ENCODE assay signal across 26 mouse cellular contexts in genomic region chr16:97991517-97991916, GRCm38 (mm10). TPM values are rescaled to one million over a fixed set of nuclear protein-coding genes. Genes with fewer than 3 reads are reported as not detected.
DNase-seq lines count a peak whose midpoint lies in the region; ATAC-seq and TF ChIP-seq lines count a peak whose summit lies in the region.
"Had no signal": no experiment of that assay in that cellular context is flagged by ENCODE, and none has a peak within 500 bp of the region (broad histone marks: within the 10 kb centered on the region; RNA-seq: fewer than 3 reads in every experiment).

No protein-coding gene starts in this region.

- no peak for DNase-seq in heart, adult 2 months
- no peak for DNase-seq in heart, embryonic 10.5 days (ENCODE audit: low spot score)
- DNase-seq in liver, adult 2 months (ENCODE audit: extremely low read depth, low read depth, low spot score) = peak; percentile 23
- no peak for DNase-seq in liver
- DNase-seq in CH12.LX (ENCODE audit: extremely low read depth) = no peak
- DNase-seq in thymus, postnatal 4 days = no peak
- DNase-seq in right cerebral cortex, adult 18-20 months = no peak
- DNase-seq: adrenal gland, postnatal 14 days; cerebellum, adult 2 months; cerebellum, postnatal 25 days; kidney, adult 11 months; kidney, postnatal 14 days; layer of hippocampus, postnatal 36 days; lung, embryonic 14.5 days; lung, postnatal 36 days; thymus, adult 18-20 months; thymus, postnatal 36 days had no signal

- TF ChIP-seq CTCF in heart, adult 2 months (IDR thresholded peaks at IDR 0.05) = peak; percentile 54
- TF ChIP-seq CTCF in liver, adult 2 months (IDR thresholded peaks at IDR 0.05; ENCODE audit: low read depth, low read length) = no peak
- TF ChIP-seq CTCF in CH12.LX (conservative IDR thresholded peaks at IDR 0.05 in 1 of 2, IDR thresholded peaks at IDR 0.05 in 1 of 2; ENCODE audit: low read depth in 2 of 2, low read length in 2 of 2) = peak in 1 of 2 experiments; percentile 45; a peak in 2 of 4 replicates

- no peak overlapping the region for H3K9ac ChIP-seq in heart, adult 2 months (ENCODE audit: low read depth, low read length)
- H3K9ac ChIP-seq in liver, adult 2 months (ENCODE audit: low read depth, low read length) = no peak overlapping the region
- H3K9ac ChIP-seq in CH12.LX (ENCODE audit: insufficient read depth, low read depth) = no peak overlapping the region
- H3K9ac ChIP-seq: embryonic facial prominence, embryonic 12.5 days; forebrain, embryonic 12.5 days; heart, embryonic 13.5 days; hindbrain, embryonic 12.5 days; lung, embryonic 14.5 days; midbrain, embryonic 15.5 days; neural tube, embryonic 12.5 days; stomach, embryonic 15.5 days had no signal

- H3K36me3 ChIP-seq in heart, adult 2 months (ENCODE audit: control insufficient read depth, insufficient read depth, low read length) = no peaks in the 10 kb centered on the region; the same call in 1 of the 2 replicates
- no peaks in the 10 kb centered on the region for H3K36me3 ChIP-seq in heart, embryonic 10.5 days
- H3K36me3 ChIP-seq in liver, adult 2 months (ENCODE audit: control insufficient read depth, insufficient read depth, low read length) = no peaks in the 10 kb centered on the region
- no peaks in the 10 kb centered on the region for H3K36me3 ChIP-seq in CH12.LX (replicated peaks in 1 of 2; ENCODE audit: control insufficient read depth in 1 of 2, insufficient read depth in 1 of 2, low read length in 1 of 2)
- H3K36me3 ChIP-seq: embryonic facial prominence, embryonic 12.5 days; forebrain, embryonic 12.5 days; heart, embryonic 13.5 days; hindbrain, embryonic 12.5 days; midbrain, embryonic 15.5 days; neural tube, embryonic 12.5 days; stomach, embryonic 15.5 days had no signal

- ATAC-seq in megakaryocyte progenitor cell, adult 5-6 weeks (replicated peaks; ENCODE audit: poor library complexity) = peak; percentile 52; the same call in 1 of the 2 replicates
- ATAC-seq: activated CD4-positive, CD25-positive, alpha-beta regulatory T cell, adult 4 months; midbrain, embryonic 15.5 days had no signal

- no peak overlapping the region for H3K4me3 ChIP-seq in heart, adult 2 months
- no peak overlapping the region for H3K4me3 ChIP-seq in heart, embryonic 10.5 days
- no peak overlapping the region for H3K4me3 ChIP-seq in liver, adult 2 months (ENCODE audit: insufficient read depth, low read depth, low read length)
- no peak overlapping the region for H3K4me3 ChIP-seq in CH12.LX (replicated peaks in 1 of 3; ENCODE audit: low read depth in 2 of 3, low read length in 2 of 3, poor library complexity in 1 of 3)
- H3K4me3 ChIP-seq: embryonic facial prominence, embryonic 12.5 days; forebrain, embryonic 12.5 days; heart, embryonic 13.5 days; hindbrain, embryonic 12.5 days; midbrain, embryonic 15.5 days; neural tube, embryonic 12.5 days; stomach, embryonic 15.5 days had no signal

- TF ChIP-seq POLR2A in heart, adult 2 months (IDR thresholded peaks at IDR 0.05; ENCODE audit: insufficient read depth, low read depth, low read length) = no peak
- TF ChIP-seq POLR2A in liver, adult 2 months (IDR thresholded peaks at IDR 0.05; ENCODE audit: extremely low read depth, insufficient read depth, low read length) = no peak
- no peak for TF ChIP-seq POLR2A in CH12.LX (IDR thresholded peaks at IDR 0.05; ENCODE audit: low read depth, low read length)

- in situ Hi-C loops in CH12.LX (cut with MboI; ENCODE audit: low pct_ligation_motif_present, low pct_unique_long_range_greater_than_20kb, low sequenced_read_pairs) = no loop called here

- H3K27ac ChIP-seq in heart, adult 2 months = no peak overlapping the region
- H3K27ac ChIP-seq in heart, embryonic 10.5 days = no peak overlapping the region
- H3K27ac ChIP-seq in liver, adult 2 months (replicated peaks; ENCODE audit: insufficient read depth, low read depth, low read length) = no peak overlapping the region
- H3K27ac ChIP-seq in CH12.LX (ENCODE audit: insufficient read depth, low read depth) = no peak overlapping the region
- H3K27ac ChIP-seq: embryonic facial prominence, embryonic 12.5 days; forebrain, embryonic 12.5 days; heart, embryonic 13.5 days; hindbrain, embryonic 12.5 days; midbrain, embryonic 15.5 days; neural tube, embryonic 12.5 days; stomach, embryonic 15.5 days had no signal

- H3K79me2 ChIP-seq in heart, adult 2 months (replicated peaks; ENCODE audit: control insufficient read depth, insufficient read depth, low read length) = no peaks in the 10 kb centered on the region
- no peaks in the 10 kb centered on the region for H3K79me2 ChIP-seq in liver, adult 2 months (ENCODE audit: control insufficient read depth, insufficient read depth, low read length)
- no peaks in the 10 kb centered on the region for H3K79me2 ChIP-seq in CH12.LX (replicated peaks; ENCODE audit: control insufficient read depth, extremely low read depth, insufficient read depth, poor library complexity, severe bottlenecking)

- WGBS in heart, adult 2 months = 77% methylated on average over 2 of the region's 2 CpGs
- WGBS in heart, embryonic 10.5 days = 78% methylated on average over 2 of the region's 2 CpGs
- 86% methylated on average over 2 of the region's 2 CpGs for WGBS in liver, adult 2 months

- H3K27me3 ChIP-seq in heart, adult 2 months (ENCODE audit: control insufficient read depth, insufficient read depth, low read length) = no peaks in the 10 kb centered on the region
- H3K27me3 ChIP-seq in heart, embryonic 10.5 days (ENCODE audit: insufficient read depth, poor library complexity, severe bottlenecking) = no peaks in the 10 kb centered on the region
- H3K27me3 ChIP-seq in liver, adult 2 months (ENCODE audit: control insufficient read depth, insufficient read depth, low read length) = no peaks in the 10 kb centered on the region
- H3K27me3 ChIP-seq in CH12.LX (replicated peaks) = peaks cover 1% of the 10 kb centered on the region
- H3K27me3 ChIP-seq: embryonic facial prominence, embryonic 12.5 days; heart, embryonic 13.5 days; hindbrain, embryonic 12.5 days; midbrain, embryonic 15.5 days; neural tube, embryonic 12.5 days; stomach, embryonic 15.5 days had no signal

- H3K9me3 ChIP-seq in heart, embryonic 10.5 days = no peaks in the 10 kb centered on the region
- no peaks in the 10 kb centered on the region for H3K9me3 ChIP-seq in CH12.LX (replicated peaks; ENCODE audit: low read length)
- H3K9me3 ChIP-seq: forebrain, embryonic 12.5 days; heart, embryonic 13.5 days; hindbrain, embryonic 12.5 days; midbrain, embryonic 15.5 days; neural tube, embryonic 12.5 days; stomach, embryonic 15.5 days had no signal

- peak; percentile 43 for TF ChIP-seq RAD21 in CH12.LX (IDR thresholded peaks at IDR 0.05; ENCODE audit: low read depth, low read length)

- no peak for TF ChIP-seq EP300 in heart, adult 2 months (IDR thresholded peaks at IDR 0.05; ENCODE audit: insufficient read depth, low read depth, low read length)
- no peak for TF ChIP-seq EP300 in CH12.LX (IDR thresholded peaks at IDR 0.05; ENCODE audit: low read length)

- no peak overlapping the region for H3K4me2 ChIP-seq in CH12.LX (ENCODE audit: insufficient read depth, low read depth, poor library complexity, severe bottlenecking)
- H3K4me2 ChIP-seq: embryonic facial prominence, embryonic 12.5 days; forebrain, embryonic 12.5 days; heart, embryonic 13.5 days; hindbrain, embryonic 12.5 days; lung, embryonic 14.5 days; midbrain, embryonic 15.5 days; neural tube, embryonic 12.5 days; stomach, embryonic 15.5 days had no signal

- dilution Hi-C loops in CH12.LX (cut with MboI; ENCODE audit: extremely low pct_ligation_motif_present, extremely low pct_unique_long_range_greater_than_20kb, low sequenced_read_pairs) = no loop called here

- intact Hi-C loops in heart, adult 2 months (cut with DNase I) = no loop called here

- H3K4me1 ChIP-seq in heart, adult 2 months (ENCODE audit: control insufficient read depth, insufficient read depth, low read length) = peaks cover 3% of the 10 kb centered on the region
- peaks cover 9% of the 10 kb centered on the region for H3K4me1 ChIP-seq in heart, embryonic 10.5 days
- H3K4me1 ChIP-seq in liver, adult 2 months (ENCODE audit: control insufficient read depth, insufficient read depth, low read length) = peaks cover 5% of the 10 kb centered on the region
- peaks cover 8 to 19% of the 10 kb centered on the region in 2 experiments for H3K4me1 ChIP-seq in CH12.LX (ENCODE audit: control insufficient read depth in 1 of 2, insufficient read depth in 2 of 2)
- H3K4me1 ChIP-seq: embryonic facial prominence, embryonic 12.5 days had no signal

TF ChIP-seq in CH12.LX, 34 proteins besides CTCF, POLR2A, EP300 and RAD21 (continues in another document):
- no peak for TF ChIP-seq SIN3A (IDR thresholded peaks at IDR 0.05; ENCODE audit: low read length)

RNA-seq across cellular contexts. Expression of gene B230307C23Rik, which starts 5.6 kb away (rescaled TPM):
- total RNA-seq in heart, adult 2 months (2021) = 1 to 10 TPM; 3.7 to 4.7 TPM
- polyA plus RNA-seq in heart, adult 2 months (2012; rRNA removed) = 3.1 and 6.4 TPM in 2 replicates
- 15.3 and 20.1 TPM in 2 replicates for polyA plus RNA-seq in heart, embryonic 10.5 days (2016; fragmentation: Nextera tagmentation; extraction: Ambion mirVana)
- total RNA-seq in liver, adult 2 months (2014; rRNA removed) = 7.8 and 8.0 TPM in 2 replicates
- 3.9 and 5.4 TPM in 2 replicates for polyA plus RNA-seq in liver, adult 2 months (2012; rRNA removed)
- total RNA-seq in CH12.LX (2012; rRNA removed) (50.8 and 60.9 TPM in 2 replicates), CH12.LX (2014; rRNA removed) (53.3 and 58.9 TPM in 2 replicates)
- polyA plus RNA-seq in CH12.LX (2012; ENCODE audit: insufficient read length, low read depth) = 48.7 and 50.7 TPM in 2 replicates
- total RNA-seq in megakaryocyte progenitor cell, adult 5-6 weeks (2015) = 26.8 and 45.0 TPM in 2 replicates
- 66.4 and 152 TPM in 2 replicates for total RNA-seq in megakaryocyte progenitor cell, adult 5-6 weeks (2017)

RNA-seq across cellular contexts. Expression of gene Zbtb21, which starts 29.1 kb away (rescaled TPM):
- total RNA-seq in heart, adult 2 months (2021) = 10 to 100 TPM; 10.4 to 12.3 TPM
- polyA plus RNA-seq in heart, adult 2 months (2012; rRNA removed) = 7.6 and 11.9 TPM in 2 replicates
- 10.1 and 10.2 TPM in 2 replicates for polyA plus RNA-seq in heart, embryonic 10.5 days (2016; fragmentation: Nextera tagmentation; extraction: Ambion mirVana)
- 4.2 and 5.7 TPM in 2 replicates for total RNA-seq in liver, adult 2 months (2014; rRNA removed)
- 7.2 and 8.8 TPM in 2 replicates for polyA plus RNA-seq in liver, adult 2 months (2012; rRNA removed)
- total RNA-seq in CH12.LX (2012; rRNA removed) (18.3 and 24.8 TPM in 2 replicates), CH12.LX (2014; rRNA removed) (8.9 and 9.9 TPM in 2 replicates)
- 13.2 and 15.3 TPM in 2 replicates for polyA plus RNA-seq in CH12.LX (2012; ENCODE audit: insufficient read length, low read depth)
- 9.9 and 18.3 TPM in 2 replicates for total RNA-seq in megakaryocyte progenitor cell, adult 5-6 weeks (2015)
- total RNA-seq in megakaryocyte progenitor cell, adult 5-6 weeks (2017) = 12.0 and 16.8 TPM in 2 replicates

RNA-seq across cellular contexts. Expression of gene C2cd2, which starts 29.1 kb away (rescaled TPM):
- total RNA-seq in heart, adult 2 months (2021) = 10 to 100 TPM; 19.7 to 26.6 TPM
- polyA plus RNA-seq in heart, adult 2 months (2012; rRNA removed) = 8.0 and 8.2 TPM in 2 replicates
- 16.3 and 18.4 TPM in 2 replicates for polyA plus RNA-seq in heart, embryonic 10.5 days (2016; fragmentation: Nextera tagmentation; extraction: Ambion mirVana)
- total RNA-seq in liver, adult 2 months (2014; rRNA removed) = 56.7 and 57.1 TPM in 2 replicates
- 173 and 183 TPM in 2 replicates for polyA plus RNA-seq in liver, adult 2 months (2012; rRNA removed)
- 7.7 and 8.5 TPM in 2 replicates for total RNA-seq in CH12.LX (2012; rRNA removed)
- 11.2 and 11.3 TPM in 2 replicates for total RNA-seq in CH12.LX (2014; rRNA removed)
- 14.5 and 19.7 TPM in 2 replicates for polyA plus RNA-seq in CH12.LX (2012; ENCODE audit: insufficient read length, low read depth)
- 9.8 and 14.1 TPM in 2 replicates for total RNA-seq in megakaryocyte progenitor cell, adult 5-6 weeks (2015)
- total RNA-seq in megakaryocyte progenitor cell, adult 5-6 weeks (2017) = 17.7 and 21.5 TPM in 2 replicates
